Mouse (Mus musculus): ENCODE data around the gene Tmem121b.

Tmem121b gene

GRCm38 (mm10) chr6:120493374-120494181, at the start of gene Tmem121b:
Gene Tmem121b, minus strand, starts transcription at chr6:120493807.
- DNase-seq (ENCODE audit: low spot score), result peak; percentile 86

GRCm38 (mm10) chr6:120542061-120542460, 48.5 kb upstream of the Tmem121b start:
- DNase-seq (ENCODE audit: low spot score), result no peak

- no peak for DNase-seq (ENCODE audit: low spot score)
These were observed 47.8 kb upstream of the Tmem121b start for GRCm38 (mm10) chr6:120541386-120541785.

GRCm38 (mm10) chr6:120539781-120540231, 46.2 kb upstream of the Tmem121b start:
- no peak for DNase-seq (ENCODE audit: low spot score)

- DNase-seq (ENCODE audit: low spot score), result peak; percentile 79
These were observed 45.6 kb upstream of the Tmem121b start for GRCm38 (mm10) chr6:120539132-120539759.

GRCm38 (mm10) chr6:120536337-120536736, 42.7 kb upstream of the Tmem121b start:
- no peak for DNase-seq (ENCODE audit: low spot score)

- no peak for DNase-seq (ENCODE audit: low spot score)
These were observed 39.0 kb upstream of the Tmem121b start for GRCm38 (mm10) chr6:120532594-120532993.

GRCm38 (mm10) chr6:120531020-120531965, 37.7 kb upstream of the Tmem121b start, which contains the start of gene Hdhd5:
Gene Hdhd5, minus strand, starts transcription at chr6:120531319.
- peak; percentile 97 for DNase-seq (ENCODE audit: low spot score)

GRCm38 (mm10) chr6:120529123-120529522, 35.5 kb upstream of the Tmem121b start:
- DNase-seq (ENCODE audit: low spot score), result peak; percentile 76

- no peak for DNase-seq (ENCODE audit: low spot score)
These were observed 31.2 kb upstream of the Tmem121b start for GRCm38 (mm10) chr6:120524796-120525195.

- DNase-seq (ENCODE audit: low spot score), result no peak
These were observed 26.0 kb upstream of the Tmem121b start for GRCm38 (mm10) chr6:120519647-120520046.

GRCm38 (mm10) chr6:120517311-120517710, 23.7 kb upstream of the Tmem121b start:
- DNase-seq (ENCODE audit: low spot score), result no peak

GRCm38 (mm10) chr6:120516879-120517278, 23.3 kb upstream of the Tmem121b start:
- DNase-seq (ENCODE audit: low spot score), result no peak

- no peak for DNase-seq (ENCODE audit: low spot score)
These were observed 22.8 kb upstream of the Tmem121b start for GRCm38 (mm10) chr6:120516422-120516821.

GRCm38 (mm10) chr6:120511212-120511611, 17.6 kb upstream of the Tmem121b start:
- DNase-seq (ENCODE audit: low spot score), result no peak

- DNase-seq (ENCODE audit: low spot score), result no peak
These were observed 16.8 kb upstream of the Tmem121b start for GRCm38 (mm10) chr6:120510425-120510824.

- no peak for DNase-seq (ENCODE audit: low spot score)
These were observed 16.4 kb upstream of the Tmem121b start for GRCm38 (mm10) chr6:120509975-120510374.

- DNase-seq (ENCODE audit: low spot score), result no peak
These were observed 15.0 kb upstream of the Tmem121b start for GRCm38 (mm10) chr6:120508645-120509044.

GRCm38 (mm10) chr6:120505531-120505930, 11.9 kb upstream of the Tmem121b start:
- peak; percentile 72 for DNase-seq (ENCODE audit: low spot score)

GRCm38 (mm10) chr6:120504051-120504450, 10.4 kb upstream of the Tmem121b start:
- DNase-seq (ENCODE audit: low spot score), result no peak

- no peak for DNase-seq (ENCODE audit: low spot score)
These were observed 2.9 kb upstream of the Tmem121b start for GRCm38 (mm10) chr6:120496544-120496943.

All from testis, postnatal 10 days (tissue).